Mouse (Mus musculus): ENCODE data around the gene Shtn1.

Gene Shtn1

DNA sequence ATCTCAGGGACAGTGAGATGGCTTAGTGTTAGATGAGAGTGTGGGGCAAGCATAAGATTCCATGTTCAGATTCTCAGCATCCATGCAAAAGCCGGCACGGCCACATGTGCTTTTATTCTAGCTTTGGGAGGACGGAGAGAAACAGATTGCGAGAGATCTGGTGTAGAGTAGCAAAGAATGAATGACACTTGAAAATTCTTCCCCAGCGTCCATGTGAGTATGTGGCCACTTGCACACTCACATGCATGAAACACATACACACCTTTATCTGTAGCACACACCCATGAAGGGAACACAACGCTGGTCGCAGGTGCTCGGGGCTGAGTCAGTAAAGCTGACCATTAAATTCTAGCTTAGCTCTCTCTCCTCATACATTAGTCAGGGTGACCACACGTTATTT, 24.3 kb downstream of the Shtn1 start:
- no peak for DNase-seq

DNA sequence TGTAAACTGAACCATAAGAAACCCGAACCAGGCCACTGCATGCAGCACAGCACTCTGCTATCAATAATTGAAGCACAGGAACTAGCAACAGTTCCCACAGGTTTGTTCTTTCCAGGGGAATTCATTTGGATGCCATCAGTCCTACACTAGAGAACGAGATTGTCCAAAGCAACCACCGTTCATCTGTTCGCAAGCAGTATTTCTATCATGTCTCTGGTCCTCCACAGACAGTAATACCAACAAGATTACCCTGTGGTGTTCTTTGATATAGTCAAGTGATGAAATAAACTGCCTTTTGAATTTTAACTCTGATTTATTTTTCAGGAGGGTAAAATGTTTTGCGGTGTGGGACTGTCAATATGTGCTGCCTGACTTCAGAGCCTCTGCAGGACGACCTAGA, 27.0 kb downstream of the Shtn1 start:
- no peak for DNase-seq

DNA sequence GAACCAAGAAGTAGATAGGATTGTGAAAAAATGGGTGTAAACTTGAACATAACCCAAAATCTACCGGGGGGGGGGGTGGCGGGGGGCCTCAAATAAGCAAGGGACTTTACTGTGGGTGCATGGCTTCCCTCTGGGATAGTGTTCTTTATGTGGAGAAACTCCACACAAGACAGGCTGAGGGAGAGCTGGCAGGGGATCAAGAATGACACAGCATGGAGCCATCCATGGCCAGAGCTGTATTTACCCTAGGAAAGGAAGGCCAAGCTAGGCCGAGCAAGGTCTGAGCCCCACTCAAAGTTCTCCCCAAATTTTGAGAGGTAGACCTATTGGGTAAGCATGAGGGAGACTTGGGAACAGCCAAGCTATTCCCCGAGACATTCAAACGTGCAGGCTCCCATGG, 28.4 kb downstream of the Shtn1 start:
- no peak for DNase-seq

DNA sequence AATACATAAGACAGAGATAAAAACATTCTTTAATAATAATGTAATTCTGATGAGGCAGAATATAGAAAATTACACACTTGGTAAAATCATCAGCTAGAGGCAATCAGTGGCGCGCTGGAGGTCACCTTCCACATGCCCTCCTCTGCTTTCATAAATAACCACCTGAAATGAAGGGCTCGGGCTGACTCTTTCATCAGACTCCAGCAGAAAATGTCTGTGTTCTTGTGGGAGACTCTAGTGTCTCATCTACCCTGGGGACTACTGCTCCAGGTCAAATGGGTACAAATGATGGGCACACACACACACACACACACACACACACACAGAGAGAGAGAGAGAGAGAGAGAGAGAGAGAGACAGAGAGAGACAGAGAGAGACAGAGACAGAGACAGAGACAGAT, 34.8 kb downstream of the Shtn1 start:
- DNase-seq = no peak

DNA sequence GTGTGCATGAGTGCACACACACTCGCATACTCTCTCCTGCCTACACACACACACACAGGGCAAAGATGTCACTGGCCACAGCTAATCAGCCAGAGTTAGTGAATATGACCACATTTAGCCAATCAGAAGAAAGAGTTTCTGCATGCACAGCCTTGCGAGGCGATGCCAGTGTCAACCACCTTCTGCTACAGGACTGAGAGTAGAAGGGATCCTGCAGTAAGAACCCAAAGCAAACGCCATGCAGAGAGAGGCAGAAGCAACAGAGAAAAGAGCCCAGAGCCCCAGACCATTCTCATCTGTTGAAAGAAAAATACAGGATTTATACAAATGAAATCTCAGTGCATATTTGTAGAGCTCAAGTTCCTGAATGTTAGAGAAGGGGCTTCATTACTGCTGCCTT, 37.1 kb downstream of the Shtn1 start:
- DNase-seq = no peak

DNA sequence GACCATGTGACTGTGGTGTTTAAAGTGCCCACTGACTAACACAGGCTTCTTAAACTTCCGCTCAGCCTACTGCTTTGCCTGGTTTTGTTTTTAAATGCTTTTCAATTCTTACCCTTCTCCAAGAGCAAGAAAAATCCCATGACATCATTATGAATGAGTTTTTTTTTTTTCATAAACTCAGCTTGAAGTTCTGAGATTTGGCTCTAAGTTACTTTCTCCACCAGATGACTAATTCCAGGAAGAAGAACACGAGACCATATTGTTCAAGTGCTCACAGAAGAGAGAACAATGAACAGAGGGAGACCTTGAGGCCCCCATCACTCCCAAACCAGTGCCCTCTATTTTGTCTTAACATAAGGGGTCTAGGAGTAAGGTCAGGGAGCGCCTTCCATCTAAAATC, 39.1 kb downstream of the Shtn1 start:
- DNase-seq = no peak

DNA sequence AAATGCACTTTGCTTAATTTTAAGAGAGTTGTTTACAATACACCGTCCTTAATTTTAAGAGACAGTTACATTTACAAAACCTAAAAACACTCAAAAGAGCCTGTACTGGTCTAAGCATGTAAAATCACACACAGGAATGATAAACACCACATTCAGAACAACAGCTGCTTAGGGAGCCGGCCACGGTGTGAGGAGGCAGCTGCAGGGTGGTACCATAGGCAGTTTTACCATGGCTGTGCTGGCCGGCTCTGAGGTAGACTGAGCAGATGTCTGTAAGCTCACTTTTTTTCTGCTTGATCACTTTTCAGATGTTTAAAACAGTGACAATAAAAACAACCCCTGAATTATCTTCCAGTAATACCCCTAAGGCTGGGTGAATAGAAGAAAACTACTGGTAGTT, 42.7 kb downstream of the Shtn1 start:
- no peak for DNase-seq

DNA sequence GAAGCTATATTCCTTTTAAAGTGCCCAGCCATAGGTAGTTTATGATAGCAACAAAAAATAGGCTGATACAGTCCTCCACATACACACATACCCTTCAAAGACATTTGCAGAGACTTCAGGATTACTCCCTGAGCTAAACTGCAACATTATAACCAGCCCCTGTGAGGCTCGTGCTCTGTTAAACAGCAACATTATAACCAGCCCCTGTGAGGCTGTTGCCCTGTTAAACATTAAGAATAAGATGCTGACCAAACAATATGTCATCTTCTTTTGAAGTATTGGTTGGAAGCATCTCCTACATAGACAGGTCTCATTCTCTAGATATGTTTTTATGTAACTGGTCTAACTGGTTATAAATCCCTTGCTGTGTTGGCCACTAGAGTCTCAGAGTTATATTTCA, 45.7 kb downstream of the Shtn1 start:
- no peak for DNase-seq

DNA sequence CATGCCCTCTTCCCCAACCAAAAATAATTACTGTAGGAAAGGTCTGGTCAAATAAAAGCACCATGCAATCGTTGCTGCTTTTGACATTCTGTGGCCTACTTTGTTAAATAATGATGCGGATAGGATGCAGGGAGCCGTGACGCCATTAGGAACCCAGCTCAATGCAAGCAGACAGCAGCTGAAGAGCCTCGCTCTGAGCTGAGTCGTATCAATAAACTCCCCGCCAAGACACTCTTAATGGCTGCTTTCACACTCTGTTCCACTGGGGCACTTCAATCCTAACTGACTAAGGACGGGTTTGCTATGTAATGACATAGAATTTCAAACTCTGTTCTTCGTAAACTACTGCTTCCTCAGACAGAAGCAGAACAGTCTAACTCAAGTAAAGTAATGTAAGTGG, 46.9 kb downstream of the Shtn1 start:
- no peak for DNase-seq

DNA sequence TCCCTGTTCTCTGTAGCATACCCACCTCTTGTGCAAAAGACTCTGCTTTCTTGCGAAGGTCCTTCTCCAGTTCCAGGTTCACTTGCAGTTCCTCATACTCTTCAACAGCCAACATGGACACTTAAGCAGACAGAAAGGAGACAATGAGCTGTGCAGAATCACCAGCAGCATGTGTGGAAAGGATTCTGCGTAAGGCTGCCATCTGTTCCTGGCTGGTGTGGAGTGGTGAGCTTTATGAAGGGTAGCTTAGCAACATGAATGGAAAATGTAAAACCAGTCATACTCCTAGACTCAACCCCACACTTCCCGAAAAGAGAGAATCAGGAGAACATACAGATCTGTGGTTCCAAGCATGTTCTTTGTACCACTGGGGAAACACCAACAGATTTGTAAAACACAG, 47.8 kb downstream of the Shtn1 start:
- DNase-seq = no peak

DNA sequence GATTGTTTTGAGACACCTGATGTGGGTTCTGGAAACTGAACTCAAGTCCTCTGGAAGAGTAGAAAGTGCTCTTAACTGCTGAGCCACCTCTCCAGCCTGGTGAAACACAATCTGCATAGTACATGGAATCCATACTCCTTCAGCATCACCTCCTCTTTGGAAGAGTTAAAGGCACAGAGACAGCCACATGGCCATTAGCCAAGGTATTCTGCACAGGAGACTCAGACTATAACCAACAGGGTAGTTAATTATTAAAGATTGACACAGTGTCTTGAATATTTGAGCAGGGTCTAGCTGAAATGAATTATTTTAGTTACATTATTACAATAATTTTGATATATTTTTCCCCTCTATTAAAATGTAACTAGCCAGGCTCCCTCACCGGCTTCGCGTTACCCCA, 52.0 kb downstream of the Shtn1 start:
- no peak for DNase-seq

DNA sequence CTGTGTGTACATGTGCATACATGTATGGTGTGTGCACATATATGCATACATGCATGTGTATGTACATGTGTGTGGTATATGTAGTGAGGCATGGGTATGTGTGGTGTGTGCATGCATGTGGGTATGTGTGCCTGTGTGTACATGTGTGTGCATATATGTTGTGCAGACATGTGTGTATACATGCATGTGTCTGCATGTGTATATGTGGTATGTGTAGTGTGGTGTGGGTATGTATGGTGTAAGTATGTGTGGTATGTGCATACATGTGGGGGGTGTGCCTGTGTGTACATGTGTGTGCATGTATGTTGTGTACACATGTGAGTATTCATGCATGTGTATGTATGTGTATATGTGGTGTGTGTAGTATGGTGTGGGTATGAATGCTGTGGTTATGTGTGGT, 54.3 kb downstream of the Shtn1 start:
- no peak for DNase-seq

DNA sequence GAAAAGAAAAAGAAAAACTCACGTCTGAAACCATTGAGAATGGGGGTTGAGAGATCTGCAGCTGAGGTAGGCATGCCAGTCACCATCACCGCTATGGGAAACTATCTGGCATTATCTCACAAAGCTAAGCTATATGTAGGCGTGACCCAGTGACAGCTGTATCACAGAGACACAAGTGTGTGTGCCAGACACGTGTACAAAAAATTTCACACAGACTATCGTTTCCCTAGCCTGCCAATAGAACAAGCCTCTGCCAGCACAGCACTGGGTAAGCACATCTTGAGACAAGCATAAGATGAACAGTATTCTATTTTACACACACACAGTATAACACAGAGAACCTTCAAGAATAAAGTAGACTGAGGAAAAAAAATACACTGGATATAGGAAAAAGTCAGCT, 65.1 kb downstream of the Shtn1 start:
- DNase-seq = no peak

DNA sequence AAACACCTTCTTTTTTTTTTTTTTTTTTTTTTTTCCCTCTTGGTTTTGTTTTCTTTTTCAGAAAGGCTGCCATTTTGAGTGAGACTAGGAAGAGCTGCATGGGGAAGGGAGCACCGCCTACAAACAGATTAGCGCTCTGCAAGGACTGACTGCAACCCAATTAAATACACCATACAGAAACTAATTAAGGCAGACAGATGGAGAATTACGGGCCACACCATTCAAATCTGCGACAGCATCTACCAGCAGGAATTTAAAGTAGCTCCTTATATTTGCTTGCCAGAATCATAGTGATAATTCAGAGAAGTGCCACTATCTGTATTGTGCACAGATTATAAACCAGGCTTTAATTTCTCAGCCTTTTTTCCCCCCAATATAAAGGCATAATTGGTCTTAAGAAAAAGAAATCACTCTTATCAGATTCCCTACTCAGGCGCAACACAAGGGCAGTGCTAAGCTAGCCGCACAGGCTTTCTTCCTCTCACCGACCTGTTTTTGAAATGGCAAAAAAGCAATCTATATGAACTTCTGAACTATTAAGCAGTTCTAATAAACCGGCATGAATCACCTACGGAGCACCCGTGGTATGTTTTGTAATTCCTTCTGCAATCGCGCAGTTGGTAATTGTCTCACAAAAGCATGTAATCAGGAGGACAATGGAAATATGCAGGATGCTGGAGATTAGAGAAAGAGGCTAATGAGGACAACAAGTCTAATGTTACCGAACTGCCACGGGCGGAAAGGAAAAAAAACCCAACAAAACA, 69.1 kb downstream of the Shtn1 start:
- DNase-seq = no peak

DNA sequence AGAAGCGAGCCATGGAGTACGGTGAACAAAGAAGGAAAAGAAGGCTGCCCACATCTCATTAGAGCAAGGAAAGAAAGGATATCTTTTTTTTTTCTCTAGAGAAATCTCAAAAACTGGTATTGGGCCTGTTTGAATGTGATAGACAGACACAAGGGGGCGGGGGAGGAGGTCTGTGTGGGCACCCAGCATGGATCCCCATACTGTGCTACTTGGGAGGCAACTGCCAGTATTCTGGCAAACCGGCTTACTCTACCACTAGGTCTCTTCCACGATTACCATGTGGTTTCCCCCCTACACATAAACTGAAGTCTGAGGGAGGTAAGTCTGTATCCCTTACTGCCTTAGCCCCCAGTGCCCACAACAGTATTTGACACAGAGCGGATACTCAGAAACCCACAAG, 73.1 kb downstream of the Shtn1 start:
- DNase-seq = no peak

DNA sequence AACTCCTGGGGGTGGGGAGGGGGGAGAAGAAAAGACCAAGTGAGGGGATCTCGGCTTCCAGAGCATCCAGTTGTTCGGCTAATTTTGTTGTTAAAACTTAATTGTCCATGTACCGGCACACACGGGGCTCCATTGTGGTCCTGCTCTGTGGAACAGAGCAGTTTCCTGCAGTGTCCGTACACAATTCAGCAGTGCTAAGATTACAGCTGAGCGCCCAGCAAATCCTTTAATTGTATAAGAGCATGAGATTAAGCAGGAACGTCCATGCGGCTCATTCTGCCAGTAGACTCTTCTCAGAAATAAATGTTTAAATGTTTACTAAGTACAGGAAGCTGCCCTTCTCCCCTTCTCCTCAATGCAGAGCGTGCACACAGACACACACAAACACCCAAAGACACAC, 94.3 kb downstream of the Shtn1 start:
- DNase-seq = no peak

DNA sequence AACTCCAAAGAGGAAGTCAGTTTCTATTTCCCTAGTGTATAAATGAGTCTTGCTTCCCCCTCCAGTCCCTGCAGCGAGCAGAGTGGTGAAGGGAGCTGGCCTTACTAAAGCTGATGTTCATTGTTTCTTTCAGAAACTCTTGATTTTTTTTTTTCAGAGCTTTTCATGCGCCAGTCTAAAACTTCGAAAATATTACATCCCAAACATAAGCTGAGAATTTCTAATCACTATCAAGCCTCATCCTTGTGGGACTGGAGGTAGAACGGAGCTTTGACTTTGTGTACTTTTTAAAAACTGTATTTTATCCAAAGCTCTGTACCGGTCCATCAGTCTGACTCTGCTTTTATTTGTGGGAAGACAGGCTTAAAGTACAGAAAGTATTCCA, 95.9 kb downstream of the Shtn1 start:
- DNase-seq = no peak

DNA sequence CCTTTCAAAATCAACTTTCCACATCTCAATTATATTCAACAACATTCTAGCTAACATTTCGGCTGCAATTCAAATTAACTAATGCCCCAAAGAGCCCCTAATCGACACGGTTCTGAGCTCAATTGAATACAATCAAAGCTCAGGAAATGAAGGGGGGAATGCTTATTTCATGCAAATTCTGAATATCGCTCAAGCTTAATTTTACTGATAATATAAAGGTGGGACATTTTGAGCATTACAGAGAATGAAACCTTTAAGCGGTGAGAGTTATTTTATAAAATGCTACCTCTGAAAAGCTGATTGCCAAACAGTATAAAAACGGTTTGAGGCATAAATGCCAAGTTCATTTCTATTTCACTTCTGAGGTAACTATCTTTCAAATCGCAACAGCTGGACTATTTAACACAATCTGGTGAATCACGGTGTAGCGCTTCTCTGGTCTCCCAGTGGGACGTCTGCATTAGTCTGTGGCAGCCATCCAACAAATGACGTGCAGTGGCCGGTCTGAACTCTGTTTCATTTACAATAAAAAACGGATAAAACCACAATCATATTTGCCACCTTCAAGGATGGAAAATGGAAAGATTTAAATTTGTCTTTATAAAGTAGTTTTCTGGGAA, 96.4 kb downstream of the Shtn1 start:
- DNase-seq = no peak

DNA sequence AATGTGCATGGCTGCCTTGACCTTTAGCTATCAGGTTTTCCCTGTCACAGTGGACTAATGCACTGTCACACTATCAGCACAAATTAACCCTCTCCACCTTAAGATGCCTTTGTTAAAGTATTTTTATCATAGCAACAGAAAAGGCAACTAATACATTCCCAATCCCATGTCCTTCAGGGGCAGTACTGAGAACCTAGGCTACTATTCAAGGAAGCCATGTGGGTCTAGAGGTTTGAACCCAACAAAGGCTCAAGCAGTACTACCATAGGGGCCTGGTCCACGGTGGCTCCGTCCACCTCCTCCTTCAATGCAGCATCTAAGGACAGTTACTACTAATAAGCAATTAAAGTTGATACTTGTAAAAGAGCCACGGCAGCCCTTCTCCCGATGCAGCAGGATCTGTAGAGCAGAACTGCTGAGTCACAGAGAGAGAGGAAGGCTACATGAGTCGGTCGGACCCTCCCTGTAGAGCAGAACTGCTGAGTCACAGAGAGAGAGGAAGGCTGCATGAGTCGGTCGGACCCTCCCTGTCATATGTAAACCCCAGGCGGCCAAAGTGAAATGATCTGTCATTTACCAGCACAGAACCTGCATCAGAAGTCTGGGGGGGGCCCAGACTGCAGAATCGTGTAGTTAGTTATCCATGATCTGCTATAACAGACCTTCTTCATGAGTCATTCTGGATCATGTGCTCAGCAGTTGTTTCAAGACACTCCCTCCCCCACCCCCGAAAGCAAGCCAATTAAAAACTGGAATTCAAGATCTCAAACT, 97.3 kb downstream of the Shtn1 start:
- no peak for DNase-seq

DNA sequence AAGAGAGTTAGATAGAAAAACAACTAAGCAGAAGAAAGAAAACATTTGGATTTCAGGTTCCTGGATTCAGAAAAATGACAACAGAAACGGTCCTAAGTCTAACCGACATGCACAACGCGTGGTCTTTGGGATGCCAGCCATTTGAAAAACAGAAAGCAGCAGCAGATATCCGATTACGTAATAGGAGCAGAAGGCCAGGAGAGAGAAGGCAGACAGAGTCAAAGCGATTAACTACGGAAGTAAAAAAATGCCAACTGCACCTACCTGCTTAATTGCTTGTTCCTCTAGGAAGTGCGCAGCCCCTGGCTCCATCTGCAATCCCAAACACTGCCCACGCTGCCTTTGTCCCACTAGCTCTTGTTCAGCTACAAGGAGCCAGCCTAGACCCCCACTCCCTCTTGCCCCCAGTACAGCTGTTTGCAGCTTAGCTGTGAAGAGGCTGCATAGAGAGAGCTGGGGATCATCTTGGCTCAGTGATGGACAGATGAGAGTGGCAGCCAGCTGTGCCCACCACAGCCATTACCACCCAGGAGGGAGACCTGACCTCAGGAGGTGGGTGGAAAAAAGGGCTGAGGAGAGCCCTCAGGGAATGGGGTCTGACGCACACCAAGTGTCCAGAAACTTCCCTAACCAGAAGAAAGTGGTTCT, 100.6 kb downstream of the Shtn1 start:
- no peak for DNase-seq

DNA sequence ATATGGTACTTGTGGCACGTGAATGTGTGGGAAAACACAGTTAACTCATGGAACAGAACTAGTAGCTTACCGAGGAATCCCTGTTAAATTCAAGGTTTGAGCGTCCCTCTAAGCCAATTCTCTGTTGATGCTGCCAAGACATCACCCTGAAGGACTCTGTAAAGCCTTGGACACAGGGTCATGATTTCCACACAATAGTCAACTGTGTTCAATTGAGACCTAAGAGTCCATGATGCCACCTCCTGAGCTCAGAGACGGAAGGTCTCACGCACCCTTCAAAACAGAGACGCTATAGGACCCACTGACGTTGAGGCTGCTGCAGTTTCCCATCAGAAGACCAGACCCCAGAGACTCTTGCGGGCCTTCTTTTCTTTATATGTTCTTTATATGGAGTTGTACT, 101.8 kb downstream of the Shtn1 start:
- DNase-seq = no peak

DNA sequence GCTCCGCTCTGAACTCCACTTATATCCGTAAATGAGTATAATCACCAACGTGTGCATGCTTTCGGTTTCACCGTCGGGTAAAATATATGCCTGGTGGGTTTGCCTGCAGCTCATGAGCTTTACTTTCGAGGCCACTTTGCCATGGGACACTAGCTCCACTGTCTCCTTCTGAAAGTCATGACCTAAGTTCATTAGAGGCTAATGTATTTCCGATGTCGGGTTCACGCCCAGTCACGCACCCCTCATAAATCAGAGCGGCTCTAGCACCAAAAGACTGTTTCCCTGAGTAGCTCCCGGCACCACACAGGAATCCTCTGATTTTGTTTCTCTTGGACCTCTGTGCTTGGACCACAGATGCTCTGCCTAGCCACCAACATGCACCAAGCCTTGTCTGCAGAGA, 105.1 kb downstream of the Shtn1 start:
- DNase-seq = no peak

DNA sequence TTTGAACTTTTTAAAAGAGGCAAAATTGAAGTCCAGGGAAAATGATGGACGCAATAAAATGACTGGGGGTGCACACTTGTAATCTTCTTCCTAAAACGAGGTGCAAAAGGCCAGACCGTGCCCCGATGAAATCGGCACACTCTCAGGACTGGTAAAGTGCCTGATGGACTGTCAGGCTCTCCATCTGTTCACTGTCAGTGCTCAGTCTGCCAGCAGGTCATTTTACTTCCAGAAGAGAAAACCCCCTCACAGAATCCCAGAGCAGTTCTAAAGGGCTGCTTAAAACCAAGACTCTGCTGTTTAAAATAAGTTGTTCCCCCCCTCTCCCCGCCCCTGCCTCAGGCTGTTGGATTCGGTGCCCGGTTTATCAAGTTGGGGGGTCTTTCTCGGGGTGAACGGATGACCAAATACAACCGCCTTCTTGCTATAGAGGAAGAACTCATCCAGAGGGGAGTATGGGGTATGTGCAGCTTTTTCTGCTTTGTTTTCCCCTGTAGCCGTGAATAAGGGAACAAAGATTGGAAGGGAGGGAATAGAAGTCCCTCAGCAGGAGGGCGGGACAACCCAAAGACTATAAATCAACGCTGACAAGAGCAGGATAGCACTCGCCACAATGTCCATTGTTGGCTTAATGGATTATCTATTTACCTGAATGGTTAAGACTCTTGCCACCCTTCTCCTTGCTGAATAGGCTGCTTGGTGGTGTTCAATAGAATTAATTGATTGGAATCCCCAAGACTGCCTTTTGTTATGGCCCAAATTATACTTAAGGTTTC, 107.0 kb downstream of the Shtn1 start:
- DNase-seq = no peak
